10 mouse cellular contexts compared by ENCODE assay signal in the genomic region with DNA sequence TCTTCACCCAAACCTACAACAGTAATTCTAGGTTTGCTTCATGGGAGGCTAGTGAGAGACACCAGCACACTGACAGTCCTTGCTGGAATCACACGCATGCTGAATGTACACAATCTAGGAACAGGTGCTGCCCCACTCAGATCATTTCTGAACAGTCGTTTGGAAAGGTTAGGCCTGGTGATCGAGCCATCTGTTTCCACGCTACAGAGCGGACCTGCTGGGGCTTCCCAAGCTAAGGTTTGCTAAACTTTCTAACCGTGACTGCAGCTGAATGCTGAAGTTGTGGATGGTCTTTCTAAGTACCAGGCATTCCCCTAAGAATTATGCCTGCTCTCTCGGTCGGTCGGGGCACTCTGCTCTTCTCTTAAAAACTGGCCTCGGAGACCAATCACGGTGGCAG.
"Had no signal": no experiment of that assay in that cellular context is flagged by ENCODE, and none has a peak within 500 bp of the region (broad histone marks: within the 10 kb centered on the region; RNA-seq: fewer than 3 reads in every experiment).

No protein-coding gene starts in this region.

- ATAC-seq: liver, embryonic 12.5 days; midbrain, embryonic 15.5 days had no signal

- DNase-seq: kidney, postnatal 14 days; lung, embryonic 14.5 days; lung, postnatal 10 days; retina, postnatal 1 day; right cerebral cortex, postnatal 4 days; spleen, adult 18-20 months; thymus, adult 18-20 months; thymus, postnatal 25 days had no signal
